ENCODE assay signal across 10 mouse cellular contexts in genomic region chr5:93135368-93136107, GRCm38 (mm10). TPM values are rescaled to one million over a fixed set of nuclear protein-coding genes. Genes with fewer than 3 reads are reported as not detected.
DNase-seq lines count a peak whose midpoint lies in the region; ATAC-seq and TF ChIP-seq lines count a peak whose summit lies in the region.
"Had no signal": no experiment of that assay in that cellular context is flagged by ENCODE, and none has a peak within 500 bp of the region (broad histone marks: within the 10 kb centered on the region; RNA-seq: fewer than 3 reads in every experiment).

No protein-coding gene starts in this region.

- DNase-seq in spleen, adult 2 months (ENCODE audit: low read depth in 1 of 2, low spot score in 2 of 2), result no peak
- no peak for DNase-seq in spleen, postnatal 36 days (ENCODE audit: low spot score in 2 of 2)
- peak; percentile 40 for DNase-seq in limb, embryonic 11.5 days (ENCODE audit: low spot score)
- no peak for DNase-seq in layer of hippocampus, postnatal 14 days (ENCODE audit: low spot score in 2 of 2)
- no peak for DNase-seq in natural killer cell, adult 2 months (ENCODE audit: low spot score in 2 of 2)
- DNase-seq: gastrocnemius, postnatal 36 days; kidney, postnatal 10 days had no signal

- H3K4me2 ChIP-seq in limb, embryonic 11.5 days (ENCODE audit: low read depth, severe bottlenecking), result no peak overlapping the region
- H3K4me2 ChIP-seq: forebrain, embryonic 12.5 days had no signal

- H3K9ac ChIP-seq in limb, embryonic 11.5 days (ENCODE audit: low read length), result no peak overlapping the region
- H3K9ac ChIP-seq: forebrain, embryonic 12.5 days had no signal

- TF ChIP-seq POLR2A in spleen, adult 2 months (IDR thresholded peaks at IDR 0.05; ENCODE audit: low read depth, low read length), result no peak
- no peak for TF ChIP-seq POLR2A in olfactory bulb, adult 2 months (IDR thresholded peaks at IDR 0.05; ENCODE audit: insufficient read depth, low read depth, low read length)

- ATAC-seq in activated CD4-positive, CD25-positive, alpha-beta regulatory T cell, adult 4 months, result peak; percentile 10
- ATAC-seq in limb, embryonic 11.5 days (ENCODE audit: insufficient number of reproducible peaks, low FRiP score, low TSS enrichment, low read depth), result 0 out of 2 replicates have a peak, but pooled peaks have one; percentile 12

- TF ChIP-seq CTCF in spleen, adult 2 months (IDR thresholded peaks at IDR 0.05; ENCODE audit: extremely low read depth, insufficient read depth, insufficient read length, insufficient replicate concordance), result no peak
- no peak for TF ChIP-seq CTCF in olfactory bulb, adult 2 months (IDR thresholded peaks at IDR 0.05; ENCODE audit: insufficient read depth, low read depth, low read length)

- peaks cover 32% of the 10 kb centered on the region for H3K4me1 ChIP-seq in spleen, adult 2 months (ENCODE audit: control insufficient read depth, insufficient read depth, insufficient read length)
- H3K4me1 ChIP-seq in limb, embryonic 11.5 days (ENCODE audit: control insufficient read depth, insufficient read depth, low read length), result peaks cover 59% of the 10 kb centered on the region
- H3K4me1 ChIP-seq in olfactory bulb, adult 2 months (ENCODE audit: control insufficient read depth, insufficient read depth, low read length), result peaks cover 18% of the 10 kb centered on the region

- H3K36me3 ChIP-seq in spleen, adult 2 months (ENCODE audit: control insufficient read depth, insufficient read depth, low read length), result peaks cover 4% of the 10 kb centered on the region; the same call in 1 of the 2 replicates
- H3K36me3 ChIP-seq in limb, embryonic 11.5 days (ENCODE audit: control insufficient read depth, insufficient read depth, low read length), result peaks cover 6% of the 10 kb centered on the region; the same call in 1 of the 2 replicates

- peak overlapping the region; percentile 61 for H3K27ac ChIP-seq in spleen, adult 2 months (ENCODE audit: insufficient read depth, low read length)
- H3K27ac ChIP-seq in limb, embryonic 11.5 days (replicated peaks; ENCODE audit: low read depth, low read length), result no peak overlapping the region
- H3K27ac ChIP-seq in olfactory bulb, adult 2 months (ENCODE audit: insufficient read depth, low read depth, low read length), result peak overlapping the region; percentile 6; the same call in 1 of the 2 replicates
- H3K27ac ChIP-seq: forebrain, embryonic 12.5 days had no signal

- no peaks in the 10 kb centered on the region for H3K27me3 ChIP-seq in spleen, adult 2 months (ENCODE audit: control insufficient read depth, insufficient read depth, low read length)
- H3K27me3 ChIP-seq in limb, embryonic 11.5 days (ENCODE audit: control insufficient read depth, insufficient read depth, low read length), result no peaks in the 10 kb centered on the region
- H3K27me3 ChIP-seq: forebrain, embryonic 12.5 days had no signal

- 24% methylated on average over 10 of the region's 10 CpGs for WGBS in spleen, adult 2 months
- WGBS in limb, embryonic 11.5 days, result 43% methylated on average over 10 of the region's 10 CpGs
- WGBS in olfactory bulb, adult 2 months, result 73% methylated on average over 10 of the region's 10 CpGs

- H3K4me3 ChIP-seq in spleen, adult 2 months (ENCODE audit: extremely low read depth, insufficient read depth, insufficient read length), result no peak overlapping the region
- H3K4me3 ChIP-seq in limb, embryonic 11.5 days (ENCODE audit: low read depth, low read length), result no peak overlapping the region
- no peak overlapping the region for H3K4me3 ChIP-seq in olfactory bulb, adult 2 months (ENCODE audit: insufficient read depth, low read depth, low read length)
- H3K4me3 ChIP-seq: forebrain, embryonic 12.5 days had no signal

- H3K9me3 ChIP-seq in limb, embryonic 11.5 days (ENCODE audit: control insufficient read depth, low read length), result no peaks in the 10 kb centered on the region
- H3K9me3 ChIP-seq: forebrain, embryonic 12.5 days had no signal

RNA-seq across cellular contexts. Expression of gene Sept11, which starts 42.3 kb away (rescaled TPM):
- polyA plus RNA-seq in spleen, adult 2 months (2012; rRNA removed), result 21.2 and 26.0 TPM in 2 replicates
- polyA plus RNA-seq in activated CD4-positive, CD25-positive, alpha-beta regulatory T cell, adult 4 months (2017; shearing (Covaris generic)), result 10 to 100 TPM; 29.6 to 33.6 TPM
- 276 and 282 TPM in 2 replicates for polyA plus RNA-seq in limb, embryonic 11.5 days (2014; fragmentation: Nextera tagmentation; extraction: Ambion mirVana)
- 171 TPM in 1 of 2 replicates, not detected in the other for polyA plus RNA-seq in olfactory bulb, adult 2 months (2012; ENCODE audit: insufficient read depth, insufficient read length, low replicate concordance, missing spikeins)
- total RNA-seq in layer of hippocampus, postnatal 14 days (2021), result 100 to 1,000 TPM; 116 to 118 TPM
